Mouse (Mus musculus): Measurements from ENCODE around the gene Peak1.
"Not testable (repeated sequence)": the region's sequence is repeated elsewhere in the genome, so short reads cannot be mapped to it uniquely, and the experiment has no call there.

Gene Peak1

GRCm38 (mm10) chr9:56417948-56418737, at the start of gene Peak1, which contains the start of gene Hmg20a:
Gene Peak1, minus strand, starts transcription at chr9:56418067.
Gene Hmg20a, plus strand, starts transcription at chr9:56418609.
- DNase-seq: peak; percentile 100

- no peak for DNase-seq
Measured at GRCm38 (mm10) chr9:56466251-56466650, 48.4 kb upstream of the Peak1 start.

- peak; percentile 68 for DNase-seq
Measured at GRCm38 (mm10) chr9:56464863-56465654, 47.2 kb upstream of the Peak1 start.

GRCm38 (mm10) chr9:56463686-56464515, 46.0 kb upstream of the Peak1 start:
- no peak for DNase-seq

GRCm38 (mm10) chr9:56463046-56463445, 45.2 kb upstream of the Peak1 start:
- DNase-seq: no peak

- no peak for DNase-seq
Measured at GRCm38 (mm10) chr9:56462606-56463005, 44.7 kb upstream of the Peak1 start.

- no peak for DNase-seq
Measured at GRCm38 (mm10) chr9:56460987-56461386, 43.1 kb upstream of the Peak1 start.

- DNase-seq: peak; percentile 44
Measured at GRCm38 (mm10) chr9:56456426-56456825, 38.6 kb upstream of the Peak1 start.

- DNase-seq: no peak
Measured at GRCm38 (mm10) chr9:56453038-56453815, 35.4 kb upstream of the Peak1 start.

- DNase-seq: no peak
Measured at GRCm38 (mm10) chr9:56451570-56451969, 33.7 kb upstream of the Peak1 start.

- no peak for DNase-seq
Measured at GRCm38 (mm10) chr9:56439699-56440098, 21.8 kb upstream of the Peak1 start.

- DNase-seq: not testable (repeated sequence)
Measured at GRCm38 (mm10) chr9:56437300-56437892, 19.5 kb upstream of the Peak1 start.

- DNase-seq: no peak
Measured at GRCm38 (mm10) chr9:56435821-56436526, 18.1 kb upstream of the Peak1 start.

- DNase-seq: no peak
Measured at GRCm38 (mm10) chr9:56424861-56425260, 7.0 kb upstream of the Peak1 start.

GRCm38 (mm10) chr9:56421991-56422390, 4.1 kb upstream of the Peak1 start:
- DNase-seq: no peak

- no peak for DNase-seq
Measured at GRCm38 (mm10) chr9:56420892-56421601, 3.2 kb upstream of the Peak1 start.

- DNase-seq: no peak
Measured at GRCm38 (mm10) chr9:56420236-56420635, 2.4 kb upstream of the Peak1 start.

GRCm38 (mm10) chr9:56418738-56419239, 922 bp upstream of the Peak1 start:
- peak; percentile 89 for DNase-seq

GRCm38 (mm10) chr9:56417415-56417947, 386 bp downstream of the Peak1 start:
- peak; percentile 94 for DNase-seq

Measured in thymus, postnatal 4 days (tissue).